Mouse (Mus musculus) MEL (cell line): ENCODE data around the gene Habp4. TPM values are rescaled to one million over a fixed set of nuclear protein-coding genes. Genes with fewer than 3 reads are reported as not detected.
A peak's percentile ranks its signal among the peaks of the same experiment; 100 is the strongest.

Experiments used
- DNase-seq: peaks from one replicate; pipeline ENCODE4 v3.0.0; 2011; ENCODE audit warnings: low read depth, low spot score
- H3K27ac ChIP-seq: 2 replicates; pipeline ENCODE4 v1.5.1; 2012; ENCODE audit warnings: low read depth, mild to moderate bottlenecking, control low read depth, low read length, moderate library complexity; ENCODE audit not compliant: control insufficient read depth
- H3K27me3 ChIP-seq, 2 experiments: fragments of 150-350 bp in 1 of 2; sonication (generic) in 1 of 2; 2 replicates each; pipeline ENCODE4 v1.6.1; 2012; ENCODE audit warnings: low read length in 2 of 2, mild to moderate bottlenecking in 2 of 2, improper control_type of control experiment in 1 of 2, moderate library complexity in 1 of 2; ENCODE audit not compliant: insufficient read depth in 2 of 2, control insufficient read depth in 1 of 2
- H3K36me3 ChIP-seq, 2 experiments: 2 replicates each; pipeline ENCODE4 v1.6.1; 2012 to 2014; ENCODE audit warnings: low read length in 2 of 2, improper control_type of control experiment in 1 of 2, inconsistent platforms in 1 of 2, mild to moderate bottlenecking in 1 of 2; ENCODE audit not compliant: insufficient read depth in 2 of 2, control insufficient read depth in 1 of 2
- H3K4me1 ChIP-seq, 2 experiments: fragments of 150-350 bp in 1 of 2; sonication (generic) in 1 of 2; 2 replicates each; pipeline ENCODE4 v1.6.1; 2012; ENCODE audit warnings: low read length in 2 of 2, improper control_type of control experiment in 1 of 2, mild to moderate bottlenecking in 1 of 2; ENCODE audit not compliant: insufficient read depth in 2 of 2, control insufficient read depth in 1 of 2
- H3K4me3 ChIP-seq, 2 experiments: fragments of 150-350 bp in 1 of 2; sonication (generic) in 1 of 2; 2 replicates each; pipeline ENCODE4 v1.5.1; 2012; ENCODE audit warnings: low read depth in 2 of 2, low read length in 2 of 2, mild to moderate bottlenecking in 2 of 2, moderate library complexity in 2 of 2, control low read depth in 1 of 2, improper control_type of control experiment in 1 of 2; ENCODE audit not compliant: control insufficient read depth in 1 of 2, insufficient read depth in 1 of 2
- H3K79me2 ChIP-seq: 2 replicates; pipeline ENCODE4 v1.6.1; 2012; ENCODE audit warnings: mild to moderate bottlenecking, low read length, moderate library complexity; ENCODE audit not compliant: control insufficient read depth, poor library complexity, insufficient read depth
- H3K9ac ChIP-seq: 2 replicates; pipeline ENCODE4 v1.6.1; 2012; ENCODE audit warnings: low read depth, mild to moderate bottlenecking, control low read depth, low read length, moderate library complexity; ENCODE audit not compliant: control insufficient read depth, poor library complexity, severe bottlenecking
- H3K9me3 ChIP-seq: fragments of 150-350 bp; sonication (generic); replicated peaks from 2 replicates; pipeline ENCODE4 v1.6.1; 2012; ENCODE audit warnings: mild to moderate bottlenecking, low read length, improper control_type of control experiment, moderate library complexity; ENCODE audit not compliant: insufficient read depth
- CTCF ChIP-seq, 3 experiments: IDR thresholded peaks in 2 of 3; conservative IDR thresholded peaks in 1 of 3; 2 replicates each; pipeline ENCODE4 v1.5.1; 2011 to 2012; ENCODE audit warnings: low read length in 3 of 3, low read depth in 2 of 3, mild to moderate bottlenecking in 2 of 3, improper control_type of control experiment in 1 of 3, inconsistent platforms in 1 of 3, mixed read lengths in 1 of 3, moderate library complexity in 1 of 3; ENCODE audit not compliant: control insufficient read depth in 1 of 3, insufficient read depth in 1 of 3, poor library complexity in 1 of 3, severe bottlenecking in 1 of 3
- ELF1 ChIP-seq: IDR thresholded peaks from 2 replicates; pipeline ENCODE4 v1.6.1; 2014; ENCODE audit warnings: low read depth, mild to moderate bottlenecking, inconsistent platforms, low read length, improper control_type of control experiment, moderate library complexity
- HCFC1 ChIP-seq: IDR thresholded peaks from 2 replicates; pipeline ENCODE4 v1.6.1; 2012; ENCODE audit warnings: low read depth, mild to moderate bottlenecking, inconsistent platforms, low read length, improper control_type of control experiment, moderate library complexity
- JUND ChIP-seq: IDR thresholded peaks from 2 replicates; pipeline ENCODE4 v1.6.1; 2011; ENCODE audit warnings: low read depth, mild to moderate bottlenecking, improper control_type of control experiment, low read length
- MAZ ChIP-seq: IDR thresholded peaks from 2 replicates; pipeline ENCODE4 v1.6.1; 2012; ENCODE audit warnings: low read depth, mild to moderate bottlenecking, inconsistent platforms, low read length, improper control_type of control experiment
- MXI1 ChIP-seq: IDR thresholded peaks from 2 replicates; pipeline ENCODE4 v1.6.1; 2011; ENCODE audit warnings: mild to moderate bottlenecking, low read depth, low read length, improper control_type of control experiment
- MYC ChIP-seq: IDR thresholded peaks from 2 replicates; pipeline ENCODE4 v1.6.1; 2011; ENCODE audit warnings: low read depth, mild to moderate bottlenecking, low read length, improper control_type of control experiment, moderate library complexity
- NELFE ChIP-seq: IDR thresholded peaks from 2 replicates; pipeline ENCODE4 v1.6.1; 2011; ENCODE audit warnings: low read depth, low read length, improper control_type of control experiment
- POLR2A ChIP-seq, 2 experiments: IDR thresholded peaks; 2 replicates each; pipeline ENCODE4 v1.6.1; 2011 to 2012; ENCODE audit warnings: low read length in 2 of 2, mild to moderate bottlenecking in 2 of 2, control low read depth in 1 of 2, improper control_type of control experiment in 1 of 2, low read depth in 1 of 2, moderate library complexity in 1 of 2; ENCODE audit not compliant: control insufficient read depth in 1 of 2, insufficient read depth in 1 of 2, poor library complexity in 1 of 2
- POLR2AphosphoS2 ChIP-seq: IDR thresholded peaks from 2 replicates; pipeline ENCODE4 v1.6.1; 2011; ENCODE audit warnings: low read length, improper control_type of control experiment
- RAD21 ChIP-seq: IDR thresholded peaks from 2 replicates; pipeline ENCODE4 v1.6.1; 2011; ENCODE audit warnings: mild to moderate bottlenecking, low read depth, low read length, improper control_type of control experiment
- ZKSCAN1 ChIP-seq: IDR thresholded peaks from 2 replicates; pipeline ENCODE4 v1.6.1; 2012; ENCODE audit warnings: low read depth, mild to moderate bottlenecking, inconsistent platforms, low read length, improper control_type of control experiment, moderate library complexity
- ZNF384 ChIP-seq: IDR thresholded peaks from 2 replicates; pipeline ENCODE4 v1.6.1; 2012; ENCODE audit warnings: low read depth, mild to moderate bottlenecking, inconsistent platforms, low read length, improper control_type of control experiment
- polyA plus RNA-seq, 2 experiments: library from polyadenylated mRNA; stranded (reverse) in 1 of 2; unstranded in 1 of 2; fragments of >175 nt in 1 of 2; fragments of >200 nt in 1 of 2; gene quantifications; 2 replicates each; pipeline versions ENCODE4 v1.2.1 to v1.2.4; 2012; ENCODE audit warnings: low replicate concordance in 2 of 2, low read depth in 1 of 2; ENCODE audit not compliant: insufficient read length in 2 of 2, insufficient read depth in 1 of 2, missing spikeins in 1 of 2
- total RNA-seq: library from RNA; depleted of rRNA; stranded (reverse); fragments of 300-350 nt; gene quantifications from 2 replicates; pipeline ENCODE4 v1.2.3, GENCODE M21; 2012

Gene Habp4
- total and polyA plus RNA-seq, 3 experiments, result 4.4 to 19.8 TPM; not detected in 1

GRCm38 (mm10) chr13:64128858-64129615 lies 32.6 kb upstream of the Habp4 start, which contains the start of gene Slc35d2:
Gene Slc35d2 (minus strand): TSS chr13:64129368.
- peaks cover 2% of the 10 kb centered on the region; the same call in 1 of the 2 replicates for H3K79me2 ChIP-seq
- H3K4me3 ChIP-seq, result peak within 1 kb of the TSS; percentile 87 to 89
- no peaks in the 10 kb centered on the region for H3K9me3 ChIP-seq
- H3K36me3 ChIP-seq, result peaks cover 5% of the 10 kb centered on the region in 2 experiments
- peak; percentile 72 for DNase-seq
- H3K27me3 ChIP-seq, result no peaks in the 10 kb centered on the region
- TF ChIP-seq POLR2AphosphoS2, result peak; percentile 62
- peak; percentile 52 for TF ChIP-seq NELFE
- peak; percentile 55 for TF ChIP-seq ELF1
- peak; percentile 22; the same call in 1 of the 2 replicates for TF ChIP-seq MXI1
- no peak for TF ChIP-seq JUND
- TF ChIP-seq ZKSCAN1, result no peak
- no peak for TF ChIP-seq ZNF384
- TF ChIP-seq POLR2A (IDR thresholded peaks at IDR 0.05; ENCODE audit: control insufficient read depth in 1 of 2, insufficient read depth in 1 of 2, low read depth in 1 of 2, low read length in 2 of 2, poor library complexity in 1 of 2), result peak; percentile 51 to 52; a peak in 2 of 4 replicates
- TF ChIP-seq HCFC1, result 0 out of 2 replicates have a peak, but pooled peaks have one; percentile 24
- 0 out of 2 replicates have a peak, but pooled peaks have one; percentile 11 for TF ChIP-seq MYC
- 0 out of 2 replicates have a peak, but pooled peaks have one; percentile 58 for TF ChIP-seq MAZ
- peak within 1 kb of the TSS; percentile 80 for H3K9ac ChIP-seq
- H3K27ac ChIP-seq, result peak within 1 kb of the TSS; percentile 66
- H3K4me1 ChIP-seq, result peaks cover 5 to 8% of the 10 kb centered on the region in 2 experiments

GRCm38 (mm10) chr13:64129616-64130375 lies 31.8 kb upstream of the Habp4 start:
- Histone ChIP-seq H3K9me3 (no peaks in the 10 kb centered on the region), H3K36me3 (peaks cover 5 to 7% of the 10 kb centered on the region in 2 experiments), H3K79me2 (peaks cover 2% of the 10 kb centered on the region; the same call in 1 of the 2 replicates), H3K4me1 (peaks cover 5 to 8% of the 10 kb centered on the region in 2 experiments), H3K4me3 (peak overlapping the region; percentile 87 to 89), H3K27me3 (no peaks in the 10 kb centered on the region), H3K9ac (peak overlapping the region; percentile 80), H3K27ac (peak overlapping the region; percentile 66)
- TF ChIP-seq RAD21 (no peak), CTCF (IDR thresholded peaks at IDR 0.05 in 2 of 3, conservative IDR thresholded peaks at IDR 0.05 in 1 of 3; ENCODE audit: control insufficient read depth in 1 of 3, insufficient read depth in 1 of 3, low read depth in 2 of 3, low read length in 3 of 3, poor library complexity in 1 of 3, severe bottlenecking in 1 of 3) (peak; percentile 34 to 62 (median 58))
- DNase-seq, result peak; percentile 68
